In the genomic region with DNA sequence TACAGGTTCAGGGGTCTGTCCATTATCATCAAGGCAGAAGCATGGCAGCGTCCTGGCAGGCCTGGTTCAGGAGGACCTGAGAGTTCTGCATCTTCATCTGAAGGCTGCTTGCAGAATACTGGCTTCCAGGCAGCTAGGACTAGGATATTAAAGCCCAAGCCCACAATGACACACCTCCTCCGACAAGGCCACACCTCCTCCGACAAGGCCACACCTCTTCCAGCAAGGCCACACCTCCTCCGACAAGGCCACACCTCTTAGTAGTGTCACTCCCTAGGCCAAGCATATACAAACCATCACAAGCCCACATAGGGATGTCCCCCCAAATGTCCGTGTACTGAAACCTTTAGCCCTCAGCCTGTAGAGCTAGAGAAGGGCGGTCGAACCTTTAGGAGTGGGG, we compare ENCODE assay signal across 16 mouse cellular contexts. TPM values are rescaled to one million over a fixed set of nuclear protein-coding genes. Genes with fewer than 3 reads are reported as not detected.
DNase-seq lines count a peak whose midpoint lies in the region; ATAC-seq and TF ChIP-seq lines count a peak whose summit lies in the region.
"Had no signal": no experiment of that assay in that cellular context is flagged by ENCODE, and none has a peak within 500 bp of the region (broad histone marks: within the 10 kb centered on the region; RNA-seq: fewer than 3 reads in every experiment).

No protein-coding gene starts in this region.

- H3K36me3 ChIP-seq in intestine, postnatal 0 days (ENCODE audit: control insufficient read depth, insufficient read depth), result no peaks in the 10 kb centered on the region
- H3K36me3 ChIP-seq in intestine, embryonic 15.5 days, result no peaks in the 10 kb centered on the region
- H3K36me3 ChIP-seq: heart, embryonic 13.5 days; neural tube, embryonic 13.5 days had no signal

- peak; percentile 29; the same call in 1 of the 2 replicates for ATAC-seq in intestine, postnatal 0 days
- ATAC-seq in intestine, embryonic 15.5 days, result no peak
- ATAC-seq in granulocyte monocyte progenitor cell, adult 5-6 weeks (replicated peaks; ENCODE audit: poor library complexity, severe bottlenecking), result 0 out of 2 replicates have a peak, but pooled peaks have one; percentile 10
- ATAC-seq in megakaryocyte progenitor cell, adult 5-6 weeks (replicated peaks; ENCODE audit: poor library complexity), result peak; percentile 47

- peak; percentile 51 for DNase-seq in ES-CJ7 (ENCODE audit: low read depth, low spot score)
- no peak for DNase-seq in layer of hippocampus, postnatal 25 days (ENCODE audit: extremely low spot score in 1 of 2, low spot score in 1 of 2)
- no peak for DNase-seq in T-cell, adult 2 months (ENCODE audit: low spot score)
- DNase-seq in cerebellum, adult 9-11 months, result no peak
- DNase-seq: adrenal gland, postnatal 25 days; gastrocnemius, postnatal 25 days; kidney, postnatal 10 days; layer of hippocampus, adult 9-11 months; lung, embryonic 14.5 days; thymus, adult 18-20 months had no signal

- H3K4me2 ChIP-seq in intestine, postnatal 0 days (replicated peaks; ENCODE audit: low read depth), result no peak overlapping the region
- H3K4me2 ChIP-seq in intestine, embryonic 15.5 days (replicated peaks), result no peak overlapping the region
- H3K4me2 ChIP-seq: heart, embryonic 13.5 days; lung, embryonic 14.5 days; neural tube, embryonic 13.5 days had no signal

- no peaks in the 10 kb centered on the region for H3K9me3 ChIP-seq in intestine, postnatal 0 days (ENCODE audit: control insufficient read depth)
- no peaks in the 10 kb centered on the region for H3K9me3 ChIP-seq in intestine, embryonic 15.5 days
- H3K9me3 ChIP-seq: heart, embryonic 13.5 days; neural tube, embryonic 13.5 days had no signal

- no peak overlapping the region for H3K9ac ChIP-seq in intestine, postnatal 0 days (ENCODE audit: low read depth, low read length)
- no peak overlapping the region for H3K9ac ChIP-seq in intestine, embryonic 15.5 days
- H3K9ac ChIP-seq: heart, embryonic 13.5 days; lung, embryonic 14.5 days; neural tube, embryonic 13.5 days had no signal

- no peaks in the 10 kb centered on the region for H3K4me1 ChIP-seq in intestine, postnatal 0 days (replicated peaks; ENCODE audit: control insufficient read depth, insufficient read depth, low read length)
- H3K4me1 ChIP-seq in intestine, embryonic 15.5 days (replicated peaks), result 0 out of 2 replicates have a peak, but pooled peaks cover 4% of the 10 kb centered on the region

- no peak overlapping the region for H3K4me3 ChIP-seq in intestine, postnatal 0 days (ENCODE audit: low read depth, low read length)
- H3K4me3 ChIP-seq in intestine, embryonic 15.5 days (replicated peaks), result no peak overlapping the region
- H3K4me3 ChIP-seq: heart, embryonic 13.5 days; neural tube, embryonic 13.5 days had no signal

- H3K27me3 ChIP-seq in intestine, postnatal 0 days (replicated peaks; ENCODE audit: control insufficient read depth, insufficient read depth, low read length), result no peaks in the 10 kb centered on the region
- H3K27me3 ChIP-seq in intestine, embryonic 15.5 days (replicated peaks), result 0 out of 2 replicates have a peak, but pooled peaks cover 6% of the 10 kb centered on the region

- TF ChIP-seq CTCF in intestine, postnatal 0 days (IDR thresholded peaks at IDR 0.05; ENCODE audit: low read depth), result no peak

- 73% methylated on average over 7 of the region's 7 CpGs for WGBS in intestine, postnatal 0 days
- WGBS in intestine, embryonic 15.5 days, result 77% methylated on average over 7 of the region's 7 CpGs

- H3K27ac ChIP-seq in intestine, postnatal 0 days (ENCODE audit: low read depth, low read length), result no peak overlapping the region
- H3K27ac ChIP-seq in intestine, embryonic 15.5 days, result no peak overlapping the region
- H3K27ac ChIP-seq: heart, embryonic 13.5 days; neural tube, embryonic 13.5 days had no signal

RNA-seq across cellular contexts. Expression of a gene that starts 2.3 kb away (rescaled TPM):
- polyA plus RNA-seq in intestine, postnatal 0 days (2015; fragmentation: Nextera tagmentation; extraction: Ambion mirVana), result 6.0 and 7.4 TPM in 2 replicates
- polyA plus RNA-seq in intestine, embryonic 15.5 days (2015; fragmentation: Nextera tagmentation; extraction: Ambion mirVana), result 11.9 and 12.9 TPM in 2 replicates
- total RNA-seq in granulocyte monocyte progenitor cell, adult 5-6 weeks (2014; fragmentation: Nextera tagmentation), result 3.3 and 4.6 TPM in 2 replicates
- 6.3 and 6.5 TPM in 2 replicates for total RNA-seq in granulocyte monocyte progenitor cell, adult 5-6 weeks (2017)
- 4.9 and 7.1 TPM in 2 replicates for total RNA-seq in megakaryocyte progenitor cell, adult 5-6 weeks (2015)
- total RNA-seq in megakaryocyte progenitor cell, adult 5-6 weeks (2017), result 8.0 and 8.9 TPM in 2 replicates
- 1 to 10 TPM; 1.7 to 2.4 TPM for total RNA-seq in layer of hippocampus, postnatal 25 days (2021)
